Mouse (Mus musculus): ENCODE results near the gene Sstr5.

GRCm38 (mm10) chr17:25475946-25476744 is 20.9 kb downstream of the Sstr5 start:
- TF ChIP-seq CTCF (IDR thresholded peaks at IDR 0.05; ENCODE audit: borderline replicate concordance, control insufficient read depth, extremely low read depth, insufficient read depth, low read length, poor library complexity) (no peak), POLR2A (IDR thresholded peaks at IDR 0.05; ENCODE audit: control insufficient read depth, extremely low read depth, insufficient read depth, low read length, poor library complexity) (no peak)
